Mouse (Mus musculus): Measurements from ENCODE around the gene Acads. TPM values are rescaled to one million over a fixed set of nuclear protein-coding genes. Genes with fewer than 3 reads are reported as not detected.

Gene Acads
- polyA plus RNA-seq, 1 experiment from 2014 or later, result 51.1 TPM

DNA sequence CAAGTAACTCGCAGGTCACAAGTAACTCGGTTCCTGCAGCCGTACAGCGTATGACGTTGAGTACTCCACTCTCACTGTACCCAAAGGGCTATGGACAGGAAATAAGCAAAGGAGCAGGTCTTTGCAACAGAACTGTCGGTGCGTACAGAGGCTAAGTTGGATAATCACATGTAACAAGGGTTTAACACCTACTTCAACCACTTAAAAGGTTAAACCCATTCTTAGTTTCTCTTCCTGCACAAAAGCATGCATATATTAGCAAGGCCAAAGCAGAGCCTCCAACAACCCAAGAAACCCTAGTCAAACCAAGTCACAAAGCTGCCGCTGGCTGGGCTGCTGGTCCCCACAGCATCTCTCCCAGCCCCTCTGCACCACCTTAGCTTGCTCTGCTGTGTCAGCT lies 13.3 kb upstream of the Acads start:
- Histone ChIP-seq H3K4me2 (no peak overlapping the region), H3K4me3 (no peak overlapping the region), H3K4me1 (peaks cover 18% of the 10 kb centered on the region), H3K27me3 (replicated peaks) (peaks cover 17% of the 10 kb centered on the region; the same call in 1 of the 2 replicates), H3K36me3 (peaks cover 28% of the 10 kb centered on the region), H3K27ac (no peak overlapping the region), H3K9ac (no peak overlapping the region), H3K9me3 (replicated peaks) (no peaks in the 10 kb centered on the region)
- ATAC-seq, result no peak
- WGBS (ENCODE audit: insufficient replicate concordance), result 84% methylated on average over 8 of the region's 8 CpGs

DNA sequence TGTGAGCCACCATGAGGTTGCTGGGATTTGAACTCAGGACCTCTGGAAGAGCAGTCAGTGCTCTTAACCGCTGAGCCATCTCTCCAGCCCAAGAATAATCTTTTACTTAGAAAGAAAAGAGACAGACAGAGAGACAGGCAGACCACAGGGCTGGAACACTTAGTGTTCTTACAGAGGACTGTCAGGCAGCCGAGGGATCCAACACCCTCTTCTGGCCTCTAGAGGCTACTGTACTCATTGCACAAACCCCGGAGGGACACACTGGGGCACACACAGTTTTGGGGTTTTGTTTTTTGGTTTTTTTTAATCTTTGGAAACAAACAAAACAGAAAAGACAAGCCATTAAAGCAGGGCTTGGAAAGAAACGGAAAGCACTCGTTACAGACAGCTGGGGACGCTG lies 10.2 kb upstream of the Acads start:
- Histone ChIP-seq H3K9me3 (replicated peaks) (no peaks in the 10 kb centered on the region), H3K36me3 (peaks cover 44% of the 10 kb centered on the region), H3K27ac (no peak overlapping the region), H3K4me1 (peaks cover 23% of the 10 kb centered on the region), H3K9ac (no peak overlapping the region), H3K27me3 (replicated peaks) (no peaks in the 10 kb centered on the region), H3K4me2 (no peak overlapping the region), H3K4me3 (no peak overlapping the region)
- ATAC-seq, result no peak
- WGBS (ENCODE audit: insufficient replicate concordance), result 83% methylated on average over 6 of the region's 6 CpGs

DNA sequence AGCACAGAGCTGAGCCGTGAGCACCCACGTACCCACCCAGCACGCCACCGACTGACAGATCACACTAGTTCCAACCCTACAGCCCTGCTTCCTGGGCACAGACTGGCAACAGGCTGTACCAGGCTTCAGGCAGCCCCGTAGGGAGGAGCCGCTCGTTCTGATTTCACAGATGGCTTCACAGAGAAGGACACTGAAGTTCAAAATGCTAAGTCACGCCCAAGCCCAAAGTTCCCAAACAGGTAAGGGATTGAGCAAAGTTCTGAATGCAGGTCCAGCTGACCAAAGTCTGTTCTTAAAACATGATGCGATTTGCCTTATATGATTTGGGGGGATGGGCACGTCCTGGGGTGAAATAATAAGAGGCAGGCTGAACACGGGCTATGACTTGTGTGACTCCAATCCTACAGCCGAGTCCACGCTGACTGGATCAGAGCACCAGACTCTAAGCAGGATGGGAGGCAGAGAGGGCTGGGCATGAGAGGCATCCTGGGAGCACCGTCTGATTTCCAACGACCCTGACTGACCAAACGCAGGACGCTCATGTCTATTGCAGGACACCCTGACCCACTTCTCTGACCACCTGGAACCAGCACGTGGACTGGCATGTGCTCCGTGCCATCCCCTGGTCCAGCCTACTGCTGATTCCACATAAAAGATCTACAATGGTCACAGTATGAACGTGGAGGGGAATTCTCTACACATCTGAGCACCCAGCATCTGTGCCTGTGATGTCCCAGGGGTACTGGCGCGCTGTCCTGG lies 8.5 kb upstream of the Acads start:
- Histone ChIP-seq H3K27ac (no peak overlapping the region), H3K36me3 (peaks cover 52% of the 10 kb centered on the region), H3K9ac (no peak overlapping the region), H3K27me3 (replicated peaks) (no peaks in the 10 kb centered on the region), H3K4me3 (no peak overlapping the region), H3K4me1 (peaks cover 6% of the 10 kb centered on the region), H3K9me3 (replicated peaks) (no peaks in the 10 kb centered on the region), H3K4me2 (no peak overlapping the region)
- 86% methylated on average over 22 of the region's 22 CpGs for WGBS (ENCODE audit: insufficient replicate concordance)
- ATAC-seq, result no peak

- Histone ChIP-seq H3K4me3 (no peak overlapping the region), H3K4me1 (peaks cover 12% of the 10 kb centered on the region), H3K9me3 (replicated peaks) (no peaks in the 10 kb centered on the region), H3K36me3 (peaks cover 57% of the 10 kb centered on the region), H3K4me2 (no peak overlapping the region), H3K27ac (no peak overlapping the region), H3K9ac (no peak overlapping the region), H3K27me3 (replicated peaks) (no peaks in the 10 kb centered on the region)
- ATAC-seq, result no peak
- WGBS (ENCODE audit: insufficient replicate concordance), result 84% methylated on average over 21 of the region's 28 CpGs
These were observed 7.6 kb upstream of the Acads start for GRCm38 (mm10) chr5:115126578-115127312.

DNA sequence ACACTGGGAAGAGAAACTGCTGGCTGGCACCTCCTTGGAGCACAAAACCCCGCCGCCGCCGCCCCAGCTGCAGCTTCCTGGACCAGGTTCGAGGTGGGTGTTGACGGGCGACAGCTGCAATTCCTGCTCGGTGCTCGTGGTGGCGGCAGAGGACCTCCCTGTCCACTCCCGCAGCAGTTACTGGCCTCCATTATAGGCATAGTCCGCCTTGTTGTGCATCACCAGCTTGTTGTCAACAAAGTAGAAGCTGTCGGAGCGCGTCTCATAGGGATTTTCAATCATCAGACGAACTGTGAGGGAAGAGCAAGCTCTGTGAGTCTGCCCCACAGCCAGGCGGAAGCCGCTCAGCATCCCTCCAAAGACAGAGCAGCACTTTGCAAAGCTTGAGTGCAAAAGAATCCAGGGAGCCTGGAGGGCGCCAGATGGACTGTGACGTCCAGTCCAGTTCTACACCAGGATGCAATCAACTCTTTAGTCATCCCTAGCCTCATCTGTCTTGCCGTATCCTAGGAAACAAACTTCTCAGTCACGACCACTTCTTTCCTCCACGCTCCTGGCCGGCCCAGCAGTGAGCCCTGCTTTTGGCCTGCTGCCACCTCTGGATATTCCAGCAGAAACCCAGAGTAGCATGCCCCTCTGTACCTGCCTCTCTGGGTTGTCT lies 6.2 kb upstream of the Acads start:
- peaks cover 15% of the 10 kb centered on the region for H3K4me1 ChIP-seq
- H3K27ac ChIP-seq, result no peak overlapping the region
- H3K27me3 ChIP-seq (replicated peaks), result no peaks in the 10 kb centered on the region
- peaks cover 55% of the 10 kb centered on the region for H3K36me3 ChIP-seq
- H3K4me3 ChIP-seq, result no peak overlapping the region
- ATAC-seq, result peak; percentile 49; the same call in 1 of the 2 replicates
- 37% methylated on average over 24 of the region's 24 CpGs for WGBS (ENCODE audit: insufficient replicate concordance)
- no peaks in the 10 kb centered on the region for H3K9me3 ChIP-seq (replicated peaks)
- no peak overlapping the region for H3K9ac ChIP-seq
- no peak overlapping the region for H3K4me2 ChIP-seq

DNA sequence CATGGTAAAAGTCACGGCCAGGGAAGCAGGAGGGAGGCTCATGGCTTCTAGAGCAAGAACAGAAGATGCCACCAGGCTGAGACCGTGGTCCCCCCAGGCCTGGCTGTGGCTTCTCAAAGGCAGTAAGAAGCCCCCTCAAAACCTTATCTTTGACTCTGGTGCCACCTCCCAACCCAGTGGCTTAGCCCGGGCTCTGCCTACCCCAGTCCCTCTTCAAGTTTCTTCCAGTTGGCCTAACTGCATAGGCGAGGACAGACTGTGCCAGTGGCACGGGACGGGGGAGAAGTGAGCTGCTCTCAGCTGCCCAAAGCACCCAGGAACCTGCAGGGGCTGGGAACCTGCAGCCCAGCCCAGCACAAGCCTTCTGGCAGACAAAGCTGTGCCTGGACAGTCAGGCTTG lies 5.5 kb upstream of the Acads start:
- Histone ChIP-seq H3K4me1 (peaks cover 20% of the 10 kb centered on the region), H3K27ac (no peak overlapping the region), H3K27me3 (replicated peaks) (no peaks in the 10 kb centered on the region), H3K36me3 (peaks cover 49% of the 10 kb centered on the region), H3K4me2 (no peak overlapping the region), H3K9ac (no peak overlapping the region), H3K4me3 (no peak overlapping the region), H3K9me3 (replicated peaks) (no peaks in the 10 kb centered on the region)
- ATAC-seq, result no peak
- WGBS (ENCODE audit: insufficient replicate concordance), result 83% methylated on average over 6 of the region's 6 CpGs

- H3K4me2 ChIP-seq, result no peak overlapping the region
- no peak for ATAC-seq
- peaks cover 35% of the 10 kb centered on the region for H3K4me1 ChIP-seq
- H3K9me3 ChIP-seq (replicated peaks), result no peaks in the 10 kb centered on the region
- no peaks in the 10 kb centered on the region for H3K27me3 ChIP-seq (replicated peaks)
- peaks cover 33% of the 10 kb centered on the region for H3K36me3 ChIP-seq
- no peak overlapping the region for H3K27ac ChIP-seq
- WGBS (ENCODE audit: insufficient replicate concordance), result 83% methylated on average over 5 of the region's 5 CpGs
- H3K4me3 ChIP-seq, result no peak overlapping the region
- H3K9ac ChIP-seq, result no peak overlapping the region
These were observed 1.8 kb upstream of the Acads start for GRCm38 (mm10) chr5:115120978-115121377.

GRCm38 (mm10) chr5:115117467-115117866 lies 1.7 kb downstream of the Acads start:
- Histone ChIP-seq H3K4me2 (no peak overlapping the region), H3K9ac (no peak overlapping the region), H3K36me3 (peaks cover 42% of the 10 kb centered on the region), H3K4me3 (no peak overlapping the region), H3K4me1 (peaks cover 35% of the 10 kb centered on the region), H3K9me3 (replicated peaks) (no peaks in the 10 kb centered on the region), H3K27ac (no peak overlapping the region), H3K27me3 (replicated peaks) (no peaks in the 10 kb centered on the region)
- 89% methylated on average over 13 of the region's 13 CpGs for WGBS (ENCODE audit: insufficient replicate concordance)
- no peak for ATAC-seq

DNA sequence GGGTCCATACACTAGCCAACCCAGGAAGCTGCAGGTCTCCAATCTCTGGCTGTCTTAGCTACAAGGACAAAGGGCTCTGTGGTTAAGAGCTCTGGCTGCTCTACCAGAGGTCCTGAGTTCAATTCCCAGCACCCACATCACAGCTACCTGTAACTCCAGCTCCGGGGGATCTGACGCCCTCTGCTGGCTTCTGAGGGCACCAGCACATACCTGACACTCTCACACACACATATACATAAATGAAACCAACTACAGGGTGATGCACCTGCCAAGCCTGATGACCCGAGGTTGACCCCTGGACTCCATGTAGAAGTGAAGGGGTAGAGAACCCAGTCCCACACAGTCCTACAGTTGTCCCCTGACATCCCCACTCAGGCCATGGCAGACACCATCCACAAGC lies 2.7 kb downstream of the Acads start:
- Histone ChIP-seq H3K4me2 (no peak overlapping the region), H3K4me1 (peaks cover 29% of the 10 kb centered on the region), H3K9me3 (replicated peaks) (no peaks in the 10 kb centered on the region), H3K9ac (no peak overlapping the region), H3K36me3 (peaks cover 46% of the 10 kb centered on the region), H3K27ac (no peak overlapping the region), H3K4me3 (no peak overlapping the region), H3K27me3 (replicated peaks) (no peaks in the 10 kb centered on the region)
- no peak for ATAC-seq
- WGBS (ENCODE audit: insufficient replicate concordance), result 71% methylated on average over 3 of the region's 3 CpGs

GRCm38 (mm10) chr5:115114501-115114900 lies 4.6 kb downstream of the Acads start:
- Histone ChIP-seq H3K27me3 (replicated peaks) (no peaks in the 10 kb centered on the region), H3K27ac (no peak overlapping the region), H3K4me3 (no peak overlapping the region), H3K4me1 (peaks cover 27% of the 10 kb centered on the region), H3K9me3 (replicated peaks) (no peaks in the 10 kb centered on the region), H3K36me3 (peaks cover 61% of the 10 kb centered on the region), H3K4me2 (no peak overlapping the region), H3K9ac (no peak overlapping the region)
- no peak for ATAC-seq
- WGBS (ENCODE audit: insufficient replicate concordance), result 91% methylated on average over 8 of the region's 8 CpGs

DNA sequence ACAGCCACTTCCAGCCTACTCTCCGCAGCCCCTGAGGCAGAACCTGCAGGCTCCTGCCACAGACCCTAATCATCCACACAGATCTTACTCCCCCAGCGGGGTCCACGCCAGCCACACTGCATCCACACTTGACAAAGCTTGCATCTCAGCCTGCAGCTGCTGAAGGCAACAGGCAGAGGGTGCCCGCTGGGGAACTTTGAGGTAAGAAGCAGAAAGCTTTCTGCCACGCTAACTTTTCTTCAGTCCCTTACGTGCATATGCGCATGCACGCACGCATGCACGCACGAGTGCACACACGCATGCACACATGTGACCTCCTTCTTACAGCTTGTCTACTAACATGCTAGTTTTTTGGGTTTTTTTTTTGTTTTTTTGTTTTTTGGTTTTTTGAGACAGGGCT lies 5.9 kb downstream of the Acads start:
- H3K9me3 ChIP-seq (replicated peaks), result no peaks in the 10 kb centered on the region
- H3K9ac ChIP-seq, result no peak overlapping the region
- 90% methylated on average over 12 of the region's 12 CpGs for WGBS (ENCODE audit: insufficient replicate concordance)
- H3K27ac ChIP-seq, result no peak overlapping the region
- no peak overlapping the region for H3K4me2 ChIP-seq
- no peak for ATAC-seq
- H3K36me3 ChIP-seq, result peaks cover 61% of the 10 kb centered on the region
- peaks cover 15% of the 10 kb centered on the region; the same call in 1 of the 2 replicates for H3K4me1 ChIP-seq
- no peaks in the 10 kb centered on the region for H3K27me3 ChIP-seq (replicated peaks)
- H3K4me3 ChIP-seq, result no peak overlapping the region

GRCm38 (mm10) chr5:115111156-115111555 lies 8.0 kb downstream of the Acads start:
- peaks cover 53% of the 10 kb centered on the region for H3K36me3 ChIP-seq
- WGBS (ENCODE audit: insufficient replicate concordance), result 92% methylated on average over 8 of the region's 8 CpGs
- ATAC-seq, result no peak

More at GRCm38 (mm10) chr5:115111156-115111555, 8.0 kb downstream of the Acads start:
- no peaks in the 10 kb centered on the region for H3K9me3 ChIP-seq (replicated peaks)
- H3K4me2 ChIP-seq, result no peak overlapping the region
- peaks cover 8% of the 10 kb centered on the region; the same call in 1 of the 2 replicates for H3K4me1 ChIP-seq
- H3K27ac ChIP-seq, result no peak overlapping the region
- H3K27me3 ChIP-seq (replicated peaks), result no peaks in the 10 kb centered on the region
- no peak overlapping the region for H3K4me3 ChIP-seq
- H3K9ac ChIP-seq, result no peak overlapping the region

Measured in liver, embryonic 12.5 days (tissue).